Mouse (Mus musculus): Measurements from ENCODE around the gene Olfr173. TPM values are rescaled to one million over a fixed set of nuclear protein-coding genes. Genes with fewer than 3 reads are reported as not detected.

Olfr173 gene
- not detected in 2 replicates for polyA plus RNA-seq (2015; fragmentation: Nextera tagmentation; extraction: Ambion mirVana)

DNA sequence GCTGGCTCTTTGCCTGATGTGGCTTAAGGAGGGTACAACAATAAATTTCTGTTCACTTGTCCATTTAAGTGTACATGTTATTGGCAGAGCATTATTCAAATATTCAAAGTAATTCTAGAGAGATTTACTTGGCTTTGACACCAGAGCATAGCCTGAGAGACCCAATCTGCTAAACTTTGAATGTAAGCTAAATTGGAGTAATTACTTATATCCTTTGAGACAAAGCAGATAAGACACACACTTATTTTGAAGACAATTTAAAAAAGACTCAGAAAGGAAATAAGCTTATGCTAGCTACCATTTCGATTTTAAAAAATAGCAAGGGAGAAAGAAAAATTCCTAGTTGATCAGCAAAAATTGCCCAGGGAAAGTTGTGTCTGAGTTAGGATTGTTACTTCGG, at the start of gene Olfr173:
Gene Olfr173 (minus strand): TSS at position 101 of the 400 bp plus-strand sequence.
- WGBS = 72% methylated on average over 2 of the region's 2 CpGs
- H3K4me2 ChIP-seq (replicated peaks; ENCODE audit: low read depth, low read length) = no peak within 1 kb of the TSS
- H3K4me3 ChIP-seq (ENCODE audit: low read length) = no peak within 1 kb of the TSS
- ATAC-seq (ENCODE audit: low FRiP score, low TSS enrichment) = no peak
- no peak within 1 kb of the TSS for H3K9ac ChIP-seq (replicated peaks; ENCODE audit: low read length)
- H3K4me1 ChIP-seq (ENCODE audit: insufficient read depth, low read length) = no peaks in the 10 kb centered on the region
- no peaks in the 10 kb centered on the region for H3K9me3 ChIP-seq (ENCODE audit: low read length)
- H3K36me3 ChIP-seq (ENCODE audit: insufficient read depth, low read length) = no peaks in the 10 kb centered on the region
- H3K27me3 ChIP-seq (ENCODE audit: insufficient read depth, low read length) = no peaks in the 10 kb centered on the region
- H3K27ac ChIP-seq (ENCODE audit: low read length) = no peak within 1 kb of the TSS

- Histone ChIP-seq H3K4me3 (ENCODE audit: low read length) (no peak within 1 kb of the TSS), H3K27ac (ENCODE audit: low read length) (no peak within 1 kb of the TSS), H3K9me3 (ENCODE audit: low read length) (no peaks in the 10 kb centered on the region), H3K4me1 (ENCODE audit: insufficient read depth, low read length) (no peaks in the 10 kb centered on the region), H3K27me3 (ENCODE audit: insufficient read depth, low read length) (no peaks in the 10 kb centered on the region), H3K9ac (replicated peaks; ENCODE audit: low read length) (no peak within 1 kb of the TSS), H3K36me3 (ENCODE audit: insufficient read depth, low read length) (no peaks in the 10 kb centered on the region), H3K4me2 (replicated peaks; ENCODE audit: low read depth, low read length) (no peak within 1 kb of the TSS)
- ATAC-seq (ENCODE audit: low FRiP score, low TSS enrichment) = no peak
- WGBS = 85% methylated on average over 1 of the region's 1 CpGs
These were observed 26.8 kb upstream of the Olfr173 start, which contains the start of gene Olfr175-ps1 for GRCm38 (mm10) chr16:58826732-58827319. Olfr175-ps1 (minus strand) TSS chr16:58826782.

DNA sequence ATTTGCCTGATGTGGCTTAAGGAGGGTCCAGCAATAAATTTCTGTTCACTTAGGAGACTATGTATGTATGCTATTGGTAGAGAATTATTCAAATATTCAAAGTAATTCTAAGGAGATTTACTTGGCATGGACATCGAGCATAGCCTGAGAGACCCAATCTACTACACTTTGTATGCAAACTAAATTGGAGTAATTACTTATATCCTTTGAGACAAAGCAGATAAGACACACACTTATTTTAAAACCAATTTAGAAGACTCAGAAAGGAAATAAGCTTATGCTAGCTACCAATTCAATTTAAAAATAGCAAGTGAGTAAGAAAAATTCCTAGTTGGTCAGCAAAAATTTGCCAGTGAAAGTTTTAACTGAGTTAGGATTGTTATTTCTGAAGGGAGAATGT, 37.0 kb downstream of the Olfr173 start, which contains the start of gene Olfr172:
Gene Olfr172 (minus strand): TSS at position 101 of the 400 bp plus-strand sequence.
- H3K4me3 ChIP-seq (ENCODE audit: low read length) = no peak within 1 kb of the TSS
- no peaks in the 10 kb centered on the region for H3K4me1 ChIP-seq (ENCODE audit: insufficient read depth, low read length)
- no peak within 1 kb of the TSS for H3K27ac ChIP-seq (ENCODE audit: low read length)
- ATAC-seq (ENCODE audit: low FRiP score, low TSS enrichment) = no peak
- no peak within 1 kb of the TSS for H3K9ac ChIP-seq (replicated peaks; ENCODE audit: low read length)
- H3K27me3 ChIP-seq (ENCODE audit: insufficient read depth, low read length) = no peaks in the 10 kb centered on the region
- 67% methylated on average over 1 of the region's 1 CpGs for WGBS
- H3K36me3 ChIP-seq (ENCODE audit: insufficient read depth, low read length) = no peaks in the 10 kb centered on the region
- H3K9me3 ChIP-seq (ENCODE audit: low read length) = no peaks in the 10 kb centered on the region
- no peak within 1 kb of the TSS for H3K4me2 ChIP-seq (replicated peaks; ENCODE audit: low read depth, low read length)

DNA sequence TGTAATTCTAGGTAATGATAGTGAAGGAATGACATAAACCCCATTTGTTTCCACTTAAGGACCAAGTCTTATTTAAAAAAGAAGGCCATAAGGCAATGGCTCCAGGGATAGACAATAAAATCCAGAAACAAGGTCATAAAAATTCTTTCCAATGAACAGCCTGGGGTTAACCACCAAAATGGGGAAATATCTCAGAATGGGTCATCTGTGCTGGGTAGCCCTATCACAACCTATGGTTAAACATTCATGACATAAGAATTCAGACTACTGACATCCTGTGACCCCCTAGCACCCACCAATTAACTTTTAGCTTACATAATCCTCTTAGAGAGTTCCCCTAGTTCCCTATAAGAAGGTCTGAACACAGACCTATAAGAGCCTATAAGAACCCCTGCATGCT, 43.9 kb downstream of the Olfr173 start:
- H3K27ac ChIP-seq (ENCODE audit: low read length) = no peak overlapping the region
- H3K4me3 ChIP-seq (ENCODE audit: low read length) = no peak overlapping the region
- ATAC-seq (ENCODE audit: low FRiP score, low TSS enrichment) = no peak
- no peaks in the 10 kb centered on the region for H3K27me3 ChIP-seq (ENCODE audit: insufficient read depth, low read length)
- no peak overlapping the region for H3K4me2 ChIP-seq (replicated peaks; ENCODE audit: low read depth, low read length)
- no peak overlapping the region for H3K9ac ChIP-seq (replicated peaks; ENCODE audit: low read length)
- no peaks in the 10 kb centered on the region for H3K9me3 ChIP-seq (ENCODE audit: low read length)
- H3K36me3 ChIP-seq (ENCODE audit: insufficient read depth, low read length) = no peaks in the 10 kb centered on the region
- H3K4me1 ChIP-seq (ENCODE audit: insufficient read depth, low read length) = no peaks in the 10 kb centered on the region

DNA sequence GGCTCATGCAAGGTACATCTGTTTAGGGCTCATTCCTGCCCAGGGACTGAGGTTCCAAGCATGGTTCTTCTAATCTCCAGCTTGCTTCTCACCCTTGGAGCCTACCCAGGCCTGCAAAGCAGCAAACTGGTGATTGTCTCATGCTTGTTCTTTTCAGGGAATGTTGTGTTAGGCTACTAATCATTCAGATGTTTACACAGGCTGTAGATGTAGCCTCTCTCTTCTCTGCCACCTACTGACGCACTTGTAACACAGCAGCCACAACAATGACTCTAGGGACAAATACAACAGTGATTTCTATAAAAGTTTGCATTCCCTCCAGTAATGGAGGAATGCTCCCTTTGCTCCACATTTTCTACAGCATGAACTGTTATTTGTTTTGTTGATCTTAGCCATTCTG, 48.8 kb downstream of the Olfr173 start:
- Histone ChIP-seq H3K4me1 (ENCODE audit: insufficient read depth, low read length) (no peaks in the 10 kb centered on the region), H3K36me3 (ENCODE audit: insufficient read depth, low read length) (no peaks in the 10 kb centered on the region), H3K4me2 (replicated peaks; ENCODE audit: low read depth, low read length) (no peak overlapping the region), H3K27me3 (ENCODE audit: insufficient read depth, low read length) (no peaks in the 10 kb centered on the region), H3K9ac (replicated peaks; ENCODE audit: low read length) (no peak overlapping the region), H3K4me3 (ENCODE audit: low read length) (no peak overlapping the region), H3K27ac (ENCODE audit: low read length) (no peak overlapping the region), H3K9me3 (ENCODE audit: low read length) (no peaks in the 10 kb centered on the region)
- peak; percentile 59; the same call in 1 of the 2 replicates for ATAC-seq (ENCODE audit: low FRiP score, low TSS enrichment)
- 21% methylated on average over 1 of the region's 1 CpGs for whole genome bisulfite sequencing

GRCm38 (mm10) chr16:58746715-58747114, 53.4 kb downstream of the Olfr173 start:
- Histone ChIP-seq H3K36me3 (ENCODE audit: insufficient read depth, low read length) (no peaks in the 10 kb centered on the region), H3K27me3 (ENCODE audit: insufficient read depth, low read length) (no peaks in the 10 kb centered on the region), H3K9ac (replicated peaks; ENCODE audit: low read length) (no peak overlapping the region), H3K9me3 (ENCODE audit: low read length) (no peaks in the 10 kb centered on the region), H3K27ac (ENCODE audit: low read length) (no peak overlapping the region), H3K4me2 (replicated peaks; ENCODE audit: low read depth, low read length) (no peak overlapping the region), H3K4me3 (ENCODE audit: low read length) (no peak overlapping the region), H3K4me1 (ENCODE audit: insufficient read depth, low read length) (no peaks in the 10 kb centered on the region)
- 81% methylated on average over 4 of the region's 4 CpGs for WGBS
- no peak for ATAC-seq (ENCODE audit: low FRiP score, low TSS enrichment)

Small RNAs within 50 kb of the gene (microRNA-seq; reads per million reads assigned to microRNA genes)
- gene Gm27564 = not detected

Other genes with a start within 250 kb of the Olfr173 start
- gene Gm813, start 183.3 kb downstream of the Olfr173 start, polyA plus RNA-seq (2015; fragmentation: Nextera tagmentation; extraction: Ambion mirVana) = not detected in 2 replicates
- not detected in 2 replicates for gene E330017A01Rik, start 161.5 kb downstream of the Olfr173 start, polyA plus RNA-seq (2015; fragmentation: Nextera tagmentation; extraction: Ambion mirVana)
- gene Cpox, start 130.0 kb downstream of the Olfr173 start, polyA plus RNA-seq (2015; fragmentation: Nextera tagmentation; extraction: Ambion mirVana) = 34.5 and 42.7 TPM in 2 replicates
- not detected in 2 replicates for gene Gpr15, start 81.2 kb downstream of the Olfr173 start, polyA plus RNA-seq (2015; fragmentation: Nextera tagmentation; extraction: Ambion mirVana)
- gene Cldnd1, start 72.4 kb downstream of the Olfr173 start, polyA plus RNA-seq (2015; fragmentation: Nextera tagmentation; extraction: Ambion mirVana) = 124 TPM in 2 replicates
- not detected in 2 replicates for gene Olfr172, start 37.1 kb downstream of the Olfr173 start, polyA plus RNA-seq (2015; fragmentation: Nextera tagmentation; extraction: Ambion mirVana)
- not detected in 2 replicates for gene Olfr175-ps1, start 26.5 kb upstream of the Olfr173 start, polyA plus RNA-seq (2015; fragmentation: Nextera tagmentation; extraction: Ambion mirVana)
- gene Olfr177, start 74.5 kb upstream of the Olfr173 start, polyA plus RNA-seq (2015; fragmentation: Nextera tagmentation; extraction: Ambion mirVana) = not detected in 2 replicates
- gene Olfr178, start 91.8 kb upstream of the Olfr173 start, polyA plus RNA-seq (2015; fragmentation: Nextera tagmentation; extraction: Ambion mirVana) = not detected in 2 replicates
- gene Olfr181, start 128.5 kb upstream of the Olfr173 start, polyA plus RNA-seq (2015; fragmentation: Nextera tagmentation; extraction: Ambion mirVana) = not detected in 2 replicates
- not detected in 2 replicates for gene Olfr180, start 129.1 kb upstream of the Olfr173 start, polyA plus RNA-seq (2015; fragmentation: Nextera tagmentation; extraction: Ambion mirVana)
- not detected in 2 replicates for gene Olfr183, start 195.1 kb upstream of the Olfr173 start, polyA plus RNA-seq (2015; fragmentation: Nextera tagmentation; extraction: Ambion mirVana)
- gene Olfr186, start 230.0 kb upstream of the Olfr173 start, polyA plus RNA-seq (2015; fragmentation: Nextera tagmentation; extraction: Ambion mirVana) = not detected in 2 replicates
- gene Olfr187, start 239.5 kb upstream of the Olfr173 start, polyA plus RNA-seq (2015; fragmentation: Nextera tagmentation; extraction: Ambion mirVana) = not detected in 2 replicates

Measured in kidney, embryonic 16.5 days (tissue).